Mouse (Mus musculus) liver, embryonic 11.5 days (tissue): Measurements from ENCODE around the gene Gucy2g. TPM values are rescaled to one million over a fixed set of nuclear protein-coding genes. Genes with fewer than 3 reads are reported as not detected.
A peak's percentile ranks its signal among the peaks of the same experiment; 100 is the strongest.

Experiments
- ATAC-seq: fragments of 200-750 bp; cut with Nextera tagmentation; replicated peaks from 2 replicates; pipeline ENCODE4 v1.8.0; 2017; ENCODE audit warnings: moderate number of reproducible peaks, mild to moderate bottlenecking, moderate TSS enrichment, moderate library complexity; ENCODE audit not compliant: low FRiP score
- DNase-seq: peaks from one replicate; pipeline ENCODE4 v3.0.0-alpha.2; 2017; ENCODE audit warnings: low spot score
- H3K27ac ChIP-seq: fragments of 300-500 bp; sonication (generic); 2 replicates; pipeline ENCODE4 v1.5.1; 2014; ENCODE audit warnings: mild to moderate bottlenecking, low read depth, low read length, control low read depth
- H3K27me3 ChIP-seq: fragments of 300-500 bp; sonication (generic); replicated peaks from 2 replicates; pipeline ENCODE4 v1.6.1; 2014; ENCODE audit warnings: low read length, mixed read lengths; ENCODE audit not compliant: control insufficient read depth, insufficient read depth
- H3K36me3 ChIP-seq: fragments of 300-500 bp; sonication (generic); 2 replicates; pipeline ENCODE4 v1.6.1; 2014; ENCODE audit warnings: mild to moderate bottlenecking, low read length, moderate library complexity, mixed read lengths; ENCODE audit not compliant: control insufficient read depth, insufficient read depth
- H3K4me1 ChIP-seq: fragments of 300-500 bp; sonication (generic); replicated peaks from 2 replicates; pipeline ENCODE4 v1.6.1; 2014; ENCODE audit warnings: low read length, mixed read lengths; ENCODE audit not compliant: control insufficient read depth, insufficient read depth
- H3K4me2 ChIP-seq: fragments of 300-500 bp; sonication (generic); 2 replicates; pipeline ENCODE4 v1.6.1; 2014; ENCODE audit warnings: mild to moderate bottlenecking, control low read depth, moderate library complexity
- H3K4me3 ChIP-seq: fragments of 300-500 bp; sonication (generic); 2 replicates; pipeline ENCODE4 v1.5.1; 2014; ENCODE audit warnings: low read depth, low read length, control low read depth
- H3K9ac ChIP-seq: fragments of 300-500 bp; sonication (generic); 2 replicates; pipeline ENCODE4 v1.6.1; 2014; ENCODE audit warnings: low read depth, low read length, control low read depth
- H3K9me3 ChIP-seq: fragments of 300-500 bp; sonication (generic); 2 replicates; pipeline ENCODE4 v1.6.1; 2016; ENCODE audit warnings: low read length, inconsistent platforms, mixed read lengths; ENCODE audit not compliant: control insufficient read depth
- WGBS: fragments of 180-500 bp; shearing (Covaris S2); extraction: QIAGEN DNeasy Blood & Tissue Kit; methylation state at CpG from one replicate; pipeline ENCODE4 v1.1.7; 2014; 5-methylcytosine and 5-hydroxymethylcytosine counted together
- polyA plus RNA-seq: library from polyadenylated mRNA; unstranded; fragments of >200 nt; fragmentation: Nextera tagmentation; extraction: Ambion mirVana; gene quantifications from 2 replicates; pipeline ENCODE4 v1.2.1, GENCODE M21; 2014

Gene Gucy2g
- polyA plus RNA-seq, 1 experiment from 2014 or later: 0.04 TPM

DNA sequence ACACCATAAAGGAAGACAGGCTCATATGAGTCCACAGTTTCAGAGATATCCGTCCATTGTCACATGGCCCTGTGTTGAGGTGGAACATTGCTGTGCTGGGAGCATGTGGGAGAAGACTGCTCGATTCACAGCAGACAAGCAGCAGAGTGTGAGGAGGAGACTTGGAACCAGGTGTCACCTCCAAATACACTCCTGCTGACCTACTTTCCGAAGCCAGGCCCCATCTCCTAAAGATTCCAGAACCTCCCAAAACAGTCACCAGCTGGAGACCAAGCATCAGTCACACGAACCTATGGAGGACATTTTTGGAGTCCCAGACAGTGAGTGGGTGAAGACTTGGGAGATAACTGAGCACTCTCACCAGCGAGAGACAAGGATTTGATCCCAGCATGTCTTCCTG, 4.5 kb downstream of the Gucy2g start:
- Histone ChIP-seq H3K36me3 (no peaks in the 10 kb centered on the region), H3K27ac (no peak overlapping the region), H3K27me3 (no peaks in the 10 kb centered on the region), H3K4me1 (peaks cover 4% of the 10 kb centered on the region), H3K4me2 (no peak overlapping the region), H3K9ac (no peak overlapping the region), H3K4me3 (no peak overlapping the region), H3K9me3 (no peaks in the 10 kb centered on the region)
- 69% methylated on average over 5 of the region's 5 CpGs for WGBS
- DNase-seq (no peak), ATAC-seq (no peak)

DNA sequence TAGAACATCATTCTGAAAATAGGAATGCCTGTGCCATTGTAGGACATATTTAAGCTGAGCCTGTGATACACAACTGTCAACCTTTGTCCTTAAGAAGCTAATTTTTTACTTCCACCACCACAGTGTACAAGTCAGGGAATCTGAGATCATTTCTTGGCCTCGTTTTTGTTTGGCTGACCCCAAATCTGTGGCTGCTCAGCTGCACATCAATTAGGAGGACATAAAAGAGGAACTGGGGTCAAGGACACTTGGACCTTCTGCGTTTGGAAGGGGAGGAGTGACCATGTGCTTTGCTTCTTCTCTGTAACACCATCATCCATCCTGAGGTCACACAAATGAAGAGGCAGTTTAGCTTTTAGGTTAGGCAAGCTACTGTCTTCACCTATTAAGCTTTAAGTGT, 5.0 kb downstream of the Gucy2g start:
- H3K4me1 ChIP-seq: peaks cover 9% of the 10 kb centered on the region
- no peak overlapping the region for H3K9ac ChIP-seq
- DNase-seq (no peak), ATAC-seq (no peak)
- H3K36me3 ChIP-seq: no peaks in the 10 kb centered on the region
- H3K27ac ChIP-seq: no peak overlapping the region
- no peaks in the 10 kb centered on the region for H3K27me3 ChIP-seq
- H3K4me2 ChIP-seq: no peak overlapping the region
- 18% methylated on average over 2 of the region's 2 CpGs for WGBS
- H3K4me3 ChIP-seq: no peak overlapping the region
- no peaks in the 10 kb centered on the region for H3K9me3 ChIP-seq

DNA sequence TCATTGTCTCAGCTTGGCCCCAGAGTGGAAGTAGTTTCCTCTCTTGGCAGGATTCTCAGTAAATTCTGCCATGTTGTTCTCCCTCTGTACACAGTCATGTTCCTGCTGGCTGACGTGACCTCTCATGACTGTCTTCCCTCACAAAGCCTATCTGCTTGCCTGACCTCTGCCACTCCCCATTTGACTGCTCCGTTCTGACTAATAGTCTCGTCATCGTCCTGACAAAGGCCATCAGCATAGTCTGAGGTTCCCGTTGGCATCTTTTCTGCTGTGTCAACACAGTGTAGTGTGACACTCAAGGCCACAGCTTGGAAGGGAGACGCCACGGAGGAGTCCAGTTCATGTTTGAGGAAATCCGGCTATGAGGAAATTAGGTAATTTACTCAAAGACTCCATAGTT, 8.9 kb downstream of the Gucy2g start:
- 50% methylated on average over 8 of the region's 8 CpGs for whole genome bisulfite sequencing
- Histone ChIP-seq H3K9ac (no peak overlapping the region), H3K27me3 (no peaks in the 10 kb centered on the region), H3K9me3 (no peaks in the 10 kb centered on the region), H3K36me3 (no peaks in the 10 kb centered on the region), H3K4me1 (peaks cover 9% of the 10 kb centered on the region), H3K4me3 (no peak overlapping the region), H3K4me2 (no peak overlapping the region), H3K27ac (no peak overlapping the region)
- ATAC-seq (peak; percentile 52; the same call in 1 of the 2 replicates), DNase-seq (no peak)

DNA sequence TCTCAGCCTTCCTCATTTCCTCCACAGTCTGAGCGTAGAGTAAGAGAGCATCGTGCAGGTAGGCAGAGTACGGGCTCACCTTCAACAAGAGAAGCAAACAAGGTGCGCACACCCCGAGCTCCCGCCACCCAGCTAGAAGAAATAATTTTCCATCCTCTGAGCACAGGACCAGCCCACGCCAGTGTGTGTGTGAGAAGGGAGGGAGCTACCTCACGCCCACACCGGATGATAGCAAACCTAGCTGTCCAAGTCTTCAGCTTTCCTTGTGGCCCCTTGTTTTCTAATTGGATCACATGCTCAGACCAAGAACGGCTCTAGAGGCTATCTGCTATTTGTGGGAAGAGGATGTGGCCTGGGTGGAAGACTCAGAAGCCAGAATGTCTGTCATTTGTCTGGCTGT, 10.0 kb downstream of the Gucy2g start:
- no peaks in the 10 kb centered on the region for H3K9me3 ChIP-seq
- H3K36me3 ChIP-seq: no peaks in the 10 kb centered on the region
- H3K4me1 ChIP-seq: peaks cover 9% of the 10 kb centered on the region
- ATAC-seq (no peak), DNase-seq (no peak)
- no peaks in the 10 kb centered on the region for H3K27me3 ChIP-seq
- H3K4me2 ChIP-seq: no peak overlapping the region
- H3K27ac ChIP-seq: no peak overlapping the region
- H3K4me3 ChIP-seq: no peak overlapping the region
- 71% methylated on average over 10 of the region's 10 CpGs for WGBS
- no peak overlapping the region for H3K9ac ChIP-seq

DNA sequence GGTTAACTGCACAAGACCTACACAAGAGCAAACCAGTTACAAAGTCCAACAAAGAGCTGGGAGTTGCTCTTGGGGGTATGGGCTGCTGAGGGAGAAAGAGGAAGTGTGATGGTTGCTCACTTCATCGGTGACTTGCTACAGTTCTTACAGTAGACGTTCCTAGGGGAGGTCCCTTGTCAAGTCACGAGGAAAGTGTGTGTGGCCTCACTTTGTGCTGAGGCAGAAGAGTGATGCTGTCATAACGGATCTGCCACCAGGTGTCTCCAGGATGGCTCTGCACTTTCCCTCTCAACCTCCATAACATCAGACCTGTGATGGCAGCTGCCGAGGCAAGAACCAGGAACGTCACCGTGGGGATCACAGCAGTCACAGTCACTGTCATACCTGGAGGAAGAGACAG, 13.9 kb downstream of the Gucy2g start:
- Histone ChIP-seq H3K4me2 (no peak overlapping the region), H3K9ac (no peak overlapping the region), H3K9me3 (no peaks in the 10 kb centered on the region), H3K4me1 (peaks cover 5% of the 10 kb centered on the region; the same call in 1 of the 2 replicates), H3K27me3 (no peaks in the 10 kb centered on the region), H3K4me3 (no peak overlapping the region), H3K27ac (no peak overlapping the region), H3K36me3 (no peaks in the 10 kb centered on the region)
- 74% methylated on average over 7 of the region's 7 CpGs for WGBS
- ATAC-seq: no peak
- DNase-seq: no peak

DNA sequence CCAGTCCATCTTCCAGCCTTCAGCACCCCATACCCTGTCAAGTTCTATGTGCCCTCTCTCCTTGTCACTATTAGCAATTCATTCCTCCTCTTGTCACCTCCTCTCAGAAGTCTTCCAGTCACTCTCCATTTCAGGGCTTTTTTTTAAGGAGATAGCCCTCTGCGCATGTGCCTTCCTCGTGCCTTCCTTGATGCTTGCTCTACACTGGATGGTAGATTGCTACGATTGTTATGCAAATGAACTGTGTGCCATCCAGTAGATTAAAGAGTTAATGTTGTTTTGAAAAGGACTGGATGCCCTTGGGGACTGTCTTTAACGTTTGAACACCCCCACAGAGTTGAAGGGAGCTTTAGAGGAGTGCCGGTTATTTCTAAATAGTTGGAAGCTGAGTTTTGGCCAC, 14.4 kb downstream of the Gucy2g start:
- WGBS: 70% methylated on average over 5 of the region's 5 CpGs
- Histone ChIP-seq H3K27me3 (no peaks in the 10 kb centered on the region), H3K9ac (no peak overlapping the region), H3K36me3 (no peaks in the 10 kb centered on the region), H3K4me2 (no peak overlapping the region), H3K27ac (no peak overlapping the region), H3K9me3 (no peaks in the 10 kb centered on the region), H3K4me3 (no peak overlapping the region), H3K4me1 (peaks cover 5% of the 10 kb centered on the region; the same call in 1 of the 2 replicates)
- ATAC-seq (no peak), DNase-seq (no peak)

DNA sequence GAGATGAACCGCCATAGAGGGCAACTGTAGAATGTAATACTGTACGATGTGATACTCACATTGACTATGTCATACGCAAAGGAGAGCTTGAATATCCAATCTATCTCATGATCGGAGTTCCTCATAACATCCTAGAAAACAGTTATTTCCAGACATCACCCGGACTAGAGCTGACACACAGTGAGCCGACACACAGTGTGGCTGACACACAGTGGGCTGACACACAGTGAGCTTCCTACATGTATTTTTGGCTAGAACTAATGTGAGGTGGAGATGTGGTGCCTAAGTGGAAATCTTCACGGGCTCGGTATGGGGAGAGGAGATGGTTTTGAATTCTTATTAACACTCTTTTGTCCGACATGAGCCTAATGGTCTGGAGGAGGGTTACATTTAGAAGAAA, 18.8 kb downstream of the Gucy2g start:
- Histone ChIP-seq H3K4me2 (no peak overlapping the region), H3K9ac (no peak overlapping the region), H3K36me3 (no peaks in the 10 kb centered on the region), H3K4me1 (peaks cover 13% of the 10 kb centered on the region), H3K4me3 (no peak overlapping the region), H3K27me3 (no peaks in the 10 kb centered on the region), H3K27ac (no peak overlapping the region), H3K9me3 (no peaks in the 10 kb centered on the region)
- DNase-seq (no peak), ATAC-seq (no peak)
- 89% methylated on average over 9 of the region's 9 CpGs for WGBS

DNA sequence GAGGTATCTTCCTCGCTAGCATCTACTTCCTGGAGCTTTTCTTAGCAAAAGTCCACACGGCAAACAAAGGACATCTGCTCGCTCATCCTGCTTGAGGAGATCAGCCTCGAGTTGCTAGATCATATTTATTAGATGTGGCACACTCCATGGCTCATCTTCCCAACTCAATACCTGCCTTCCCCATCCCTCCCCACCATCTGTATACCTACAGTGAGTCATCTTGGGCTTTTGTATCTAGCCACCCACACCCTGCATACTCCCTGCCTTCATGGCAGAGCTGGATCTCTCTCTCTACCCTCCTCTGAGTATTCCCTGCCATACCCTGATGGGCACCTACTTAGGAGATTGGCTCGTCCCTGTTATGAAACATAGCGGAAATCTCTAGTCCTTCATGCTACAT, 19.8 kb downstream of the Gucy2g start:
- 79% methylated on average over 6 of the region's 6 CpGs for WGBS

DNA sequence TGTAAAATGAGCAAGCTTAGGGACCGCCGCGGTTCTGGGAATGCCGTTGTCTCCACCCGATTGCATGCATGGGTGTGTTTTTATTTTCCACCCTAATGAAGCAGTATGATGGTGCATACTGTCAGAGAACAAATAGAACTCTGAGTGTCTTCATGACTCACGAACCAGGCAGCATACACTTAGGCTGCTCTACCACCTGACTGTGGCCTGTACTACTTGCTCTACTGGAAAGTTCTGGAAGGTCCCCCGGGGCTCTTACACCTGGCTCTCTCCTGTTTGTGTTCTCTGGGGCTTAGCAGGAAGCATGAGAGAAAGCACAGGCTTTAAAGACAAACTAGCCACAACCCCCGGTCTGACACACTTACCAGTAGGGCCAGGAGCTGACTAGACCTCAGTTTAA, 21.7 kb downstream of the Gucy2g start:
- H3K4me2 ChIP-seq: peak overlapping the region; percentile 72
- DNase-seq: no peak
- WGBS: 56% methylated on average over 8 of the region's 8 CpGs
- ATAC-seq: no peak; the same call in 1 of the 2 replicates
- H3K9ac ChIP-seq: no peak overlapping the region; the same call in 1 of the 2 replicates
- peaks cover 13% of the 10 kb centered on the region for H3K4me1 ChIP-seq
- H3K27me3 ChIP-seq: no peaks in the 10 kb centered on the region
- H3K36me3 ChIP-seq: no peaks in the 10 kb centered on the region
- no peak overlapping the region for H3K4me3 ChIP-seq
- peak overlapping the region; percentile 79 for H3K27ac ChIP-seq
- H3K9me3 ChIP-seq: no peaks in the 10 kb centered on the region

More for the DNA sequence above, 19.8 kb downstream of the Gucy2g start:
- H3K4me2 ChIP-seq: no peak overlapping the region
- no peak overlapping the region for H3K9ac ChIP-seq
- H3K9me3 ChIP-seq: no peaks in the 10 kb centered on the region
- no peak overlapping the region for H3K27ac ChIP-seq
- no peak for DNase-seq
- no peaks in the 10 kb centered on the region for H3K36me3 ChIP-seq
- H3K27me3 ChIP-seq: no peaks in the 10 kb centered on the region
- ATAC-seq: no peak
- peaks cover 13% of the 10 kb centered on the region for H3K4me1 ChIP-seq
- no peak overlapping the region for H3K4me3 ChIP-seq
